Mouse (Mus musculus) bone marrow, adult 2 months (tissue): ENCODE measurements around the gene Fgfr2. TPM values are rescaled to one million over a fixed set of nuclear protein-coding genes. Genes with fewer than 3 reads are reported as not detected.

Experiments
- H3K27ac ChIP-seq: fragments of 200-500 bp; 2 replicates; pipeline ENCODE4 v1.5.1; 2012; ENCODE audit warnings: low read depth, mild to moderate bottlenecking, control low read depth, inconsistent platforms, low read length; ENCODE audit not compliant: control insufficient read depth, poor library complexity, insufficient read depth
- H3K4me1 ChIP-seq: fragments of 200-500 bp; 2 replicates; pipeline ENCODE4 v1.6.1; 2011; ENCODE audit warnings: low read length; ENCODE audit not compliant: control insufficient read depth, insufficient read depth
- H3K4me3 ChIP-seq: fragments of 200-500 bp; replicated peaks from 2 replicates; pipeline ENCODE3; 2011; ENCODE audit warnings: mild to moderate bottlenecking, low read depth, low read length, control low read depth; ENCODE audit not compliant: control insufficient read depth
- CTCF ChIP-seq: fragments of 200-500 bp; IDR thresholded peaks from 2 replicates; pipeline ENCODE4 v1.5.1; 2011; ENCODE audit warnings: low read length, control low read depth; ENCODE audit not compliant: control insufficient read depth, insufficient read depth
- POLR2A ChIP-seq: fragments of 200-500 bp; IDR thresholded peaks from 2 replicates; pipeline ENCODE4 v1.6.1; 2011; ENCODE audit warnings: low read depth, mild to moderate bottlenecking, control low read depth, low read length, borderline replicate concordance; ENCODE audit not compliant: control insufficient read depth
- WGBS: fragments of 180-500 bp; shearing (Covaris S2); methylation state at CpG from one replicate; pipeline ENCODE4 v1.1.7; 2018; 5-methylcytosine and 5-hydroxymethylcytosine counted together
- polyA plus RNA-seq: library from polyadenylated mRNA; stranded (reverse); fragments of >200 nt; gene quantifications from 2 replicates; pipeline ENCODE4 v1.2.4, GENCODE M21; 2011; ENCODE audit warnings: low replicate concordance; ENCODE audit not compliant: missing spikeins, insufficient read depth, insufficient read length

Gene Fgfr2
- polyA plus RNA-seq, 1 experiment, result 8.2 TPM

DNA sequence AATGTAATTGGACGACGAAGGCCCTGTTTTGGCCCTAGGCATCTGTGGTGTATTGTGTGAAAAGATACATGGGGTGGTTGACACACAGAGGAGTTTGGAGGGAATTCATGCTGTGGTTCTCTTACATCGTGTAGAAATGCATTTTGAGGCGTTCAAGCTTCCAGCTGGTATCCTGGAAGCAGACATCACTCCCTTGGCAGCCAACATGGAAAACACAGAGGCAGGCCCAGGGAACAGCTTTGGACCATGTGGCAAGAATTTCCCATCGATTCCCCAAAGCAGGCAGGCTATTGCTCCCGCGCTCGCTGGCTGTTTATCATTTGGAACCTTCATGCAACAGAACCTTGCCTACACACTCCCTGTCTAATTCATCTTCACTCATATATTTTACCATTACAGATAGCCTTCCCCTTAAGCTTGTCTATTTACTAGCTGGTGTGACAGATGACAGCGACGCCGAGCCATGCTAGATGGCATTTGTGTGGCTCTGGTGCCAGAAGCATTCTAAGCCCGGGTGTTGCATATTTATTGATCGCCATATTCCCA is 1494.2 kb downstream of the Fgfr2 start:
- TF ChIP-seq CTCF (no peak), POLR2A (no peak)
- Histone ChIP-seq H3K27ac (no peak overlapping the region), H3K4me1 (no peaks in the 10 kb centered on the region; the same call in 1 of the 2 replicates), H3K4me3 (no peak overlapping the region)
- WGBS, result 88% methylated on average over 13 of the region's 13 CpGs

DNA sequence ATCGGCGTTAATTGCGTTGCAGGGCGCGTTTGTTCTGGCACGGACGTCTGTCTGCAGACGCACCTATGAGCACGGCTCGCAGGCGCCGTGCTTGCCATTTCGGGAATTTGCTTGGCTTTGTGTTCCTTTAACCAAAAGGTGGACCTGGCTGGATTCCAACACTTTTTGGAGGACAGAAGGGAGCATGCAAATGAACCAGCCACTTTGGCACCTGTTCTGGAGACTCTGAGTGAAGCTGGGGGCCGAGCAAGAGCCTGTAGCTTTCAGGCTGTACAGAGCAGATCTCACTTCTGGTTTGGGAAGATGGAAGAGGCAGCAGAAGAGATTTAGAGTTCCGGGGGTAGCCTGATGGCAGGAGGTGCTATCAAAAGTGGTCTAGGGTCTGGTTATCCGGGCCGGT is 1494.8 kb downstream of the Fgfr2 start:
- no peak for TF ChIP-seq CTCF
- no peak for TF ChIP-seq POLR2A
- WGBS, result 90% methylated on average over 17 of the region's 17 CpGs
- Histone ChIP-seq H3K4me3 (no peak overlapping the region), H3K27ac (no peak overlapping the region), H3K4me1 (no peaks in the 10 kb centered on the region; the same call in 1 of the 2 replicates)

DNA sequence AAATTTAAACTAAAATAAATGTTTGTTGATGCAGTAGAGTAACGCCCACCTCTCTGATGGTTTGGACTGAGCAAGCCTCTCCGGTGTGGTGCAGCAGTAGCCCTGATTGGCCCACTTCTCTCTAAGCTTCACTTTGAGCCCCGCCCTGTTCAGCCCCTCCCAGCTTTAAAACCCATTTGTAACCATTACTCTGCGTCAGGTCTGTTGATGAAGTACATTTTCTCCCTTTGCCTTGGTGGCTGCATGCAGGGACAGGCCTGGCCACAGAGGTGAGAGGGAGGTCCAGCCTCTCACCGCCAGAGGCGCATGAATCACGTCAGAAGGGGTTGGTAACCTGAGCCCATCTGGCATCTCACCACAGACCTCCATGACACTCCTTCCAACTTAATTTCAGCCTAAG is 1513.5 kb downstream of the Fgfr2 start:
- WGBS, result 46% methylated on average over 7 of the region's 7 CpGs
- no peak overlapping the region for H3K4me3 ChIP-seq
- no peak for TF ChIP-seq CTCF
- TF ChIP-seq POLR2A, result no peak
- no peaks in the 10 kb centered on the region for H3K4me1 ChIP-seq
- H3K27ac ChIP-seq, result no peak overlapping the region

DNA sequence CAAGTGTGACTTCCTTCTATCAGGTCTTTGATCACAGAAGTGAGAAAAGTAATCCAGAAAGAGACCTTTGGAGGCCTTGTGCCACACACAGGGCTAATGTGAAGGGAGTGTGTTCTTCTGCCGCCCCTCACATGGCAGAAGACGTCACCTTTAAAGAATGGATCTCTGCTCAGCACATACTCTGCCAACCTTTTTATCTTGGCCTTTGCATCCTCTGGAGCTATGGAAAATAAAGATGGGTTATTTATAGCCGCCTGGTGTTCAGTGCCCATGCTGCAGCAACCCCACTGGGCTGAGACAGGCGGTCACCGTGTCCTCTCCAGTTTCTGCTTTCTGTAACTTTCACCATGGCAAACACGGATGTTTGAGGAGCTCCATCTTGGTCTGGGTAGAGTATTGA is 1515.1 kb downstream of the Fgfr2 start:
- WGBS, result 73% methylated on average over 6 of the region's 6 CpGs
- TF ChIP-seq POLR2A, result no peak
- TF ChIP-seq CTCF, result no peak
- Histone ChIP-seq H3K4me3 (no peak overlapping the region), H3K4me1 (no peaks in the 10 kb centered on the region), H3K27ac (no peak overlapping the region)

DNA sequence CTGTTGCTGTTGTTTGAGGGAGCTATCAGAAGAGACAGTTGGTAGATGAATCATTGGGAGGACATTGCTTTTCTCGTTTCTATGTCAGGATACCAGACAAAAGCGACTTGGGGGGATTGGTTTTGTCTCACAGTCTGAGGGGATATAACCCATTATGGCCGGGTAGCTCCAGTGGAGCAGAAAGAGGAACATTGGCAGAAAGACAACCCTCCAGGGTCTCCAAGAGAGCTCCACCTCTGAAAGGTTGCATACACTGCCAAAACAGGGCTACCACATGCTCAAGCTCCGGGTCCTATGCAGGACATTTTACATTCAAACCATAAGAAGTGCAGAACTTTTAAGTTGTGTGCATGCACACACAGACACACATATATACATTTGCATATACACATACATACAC is 1517.7 kb downstream of the Fgfr2 start:
- TF ChIP-seq CTCF, result no peak
- no peak for TF ChIP-seq POLR2A
- no peak overlapping the region for H3K27ac ChIP-seq
- no peaks in the 10 kb centered on the region for H3K4me1 ChIP-seq
- 62% methylated on average over 4 of the region's 4 CpGs for WGBS
- no peak overlapping the region for H3K4me3 ChIP-seq

- H3K27ac ChIP-seq, result no peak overlapping the region
- no peaks in the 10 kb centered on the region for H3K4me1 ChIP-seq
- 87% methylated on average over 10 of the region's 10 CpGs for WGBS
- no peak for TF ChIP-seq POLR2A
- TF ChIP-seq CTCF, result no peak
- H3K4me3 ChIP-seq, result no peak overlapping the region
Measured at GRCm38 (mm10) chr7:131604946-131605345, 1518.2 kb downstream of the Fgfr2 start.

DNA sequence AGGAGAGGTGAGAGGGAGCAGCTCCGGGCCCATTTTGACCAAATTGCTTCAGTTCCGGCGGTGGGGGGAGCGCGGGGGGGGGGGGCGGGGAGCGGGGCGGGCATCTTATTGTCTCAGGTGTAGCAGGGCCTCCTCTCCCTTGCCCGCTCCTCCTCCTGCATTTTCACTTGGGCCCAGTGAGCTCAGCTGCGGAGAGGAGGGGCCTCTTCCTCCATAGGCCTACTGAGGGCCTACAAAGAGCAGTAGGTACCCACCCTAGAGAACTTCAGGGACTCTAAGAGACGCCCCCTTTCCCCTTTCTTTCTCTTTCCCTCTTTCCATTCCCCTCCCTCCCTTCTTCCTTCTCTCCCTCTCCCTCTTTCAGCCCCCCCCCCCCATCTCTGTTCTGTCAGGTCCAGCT is 1520.0 kb downstream of the Fgfr2 start:
- TF ChIP-seq POLR2A (no peak), CTCF (no peak)
- Histone ChIP-seq H3K27ac (no peak overlapping the region), H3K4me1 (no peaks in the 10 kb centered on the region), H3K4me3 (no peak overlapping the region)
- 26% methylated on average over 10 of the region's 11 CpGs for WGBS

GRCm38 (mm10) chr7:131602106-131602505 is 1521.0 kb downstream of the Fgfr2 start:
- H3K4me3 ChIP-seq, result no peak overlapping the region
- TF ChIP-seq POLR2A (no peak), CTCF (no peak)
- no peaks in the 10 kb centered on the region for H3K4me1 ChIP-seq
- 78% methylated on average over 7 of the region's 7 CpGs for WGBS
- no peak overlapping the region for H3K27ac ChIP-seq

GRCm38 (mm10) chr7:131598483-131598824 is 1524.7 kb downstream of the Fgfr2 start:
- TF ChIP-seq CTCF, result no peak
- TF ChIP-seq POLR2A, result no peak
- no peaks in the 10 kb centered on the region for H3K4me1 ChIP-seq
- no peak overlapping the region for H3K4me3 ChIP-seq
- H3K27ac ChIP-seq, result no peak overlapping the region
- 7% methylated on average over 5 of the region's 5 CpGs for WGBS
